Mouse (Mus musculus) kidney, postnatal 0 days (tissue): Measurements from ENCODE around the gene Gm42906. TPM values are rescaled to one million over a fixed set of nuclear protein-coding genes. Genes with fewer than 3 reads are reported as not detected.

Experiments
- ATAC-seq: fragments of 200-750 bp; cut with Nextera tagmentation; replicated peaks from 2 replicates; pipeline ENCODE4 v1.8.0; 2017; ENCODE audit warnings: low read depth, moderate number of reproducible peaks, moderate TSS enrichment, moderate library complexity; ENCODE audit not compliant: low FRiP score
- DNase-seq: peaks from one replicate; pipeline ENCODE4 v3.0.0-alpha.2; 2016; ENCODE audit warnings: low spot score
- H3K27ac ChIP-seq: fragments of 300-500 bp; sonication (generic); 2 replicates; pipeline ENCODE4 v1.5.1; 2014; ENCODE audit warnings: mild to moderate bottlenecking
- H3K27me3 ChIP-seq: fragments of 300-500 bp; sonication (generic); 2 replicates; pipeline ENCODE4 v1.6.1; 2014; ENCODE audit warnings: low read length, mixed read lengths; ENCODE audit not compliant: insufficient read depth
- H3K36me3 ChIP-seq: fragments of 300-500 bp; sonication (generic); 2 replicates; pipeline ENCODE4 v1.6.1; 2014; ENCODE audit warnings: low read length, mixed read lengths; ENCODE audit not compliant: insufficient read depth
- H3K4me1 ChIP-seq: fragments of 300-500 bp; sonication (generic); replicated peaks from 2 replicates; pipeline ENCODE4 v1.6.1; 2014; ENCODE audit warnings: antibody characterized with exemption, low read length, mixed read lengths; ENCODE audit not compliant: insufficient read depth
- H3K4me2 ChIP-seq: fragments of 300-500 bp; sonication (generic); 2 replicates; pipeline ENCODE4 v1.6.1; 2014; ENCODE audit warnings: mild to moderate bottlenecking, low read length, moderate library complexity, mixed read lengths
- H3K4me3 ChIP-seq: fragments of 300-500 bp; sonication (generic); replicated peaks from 2 replicates; pipeline ENCODE4 v1.5.1; 2014; ENCODE audit warnings: low read depth, low read length
- H3K9ac ChIP-seq: fragments of 300-500 bp; sonication (generic); 2 replicates; pipeline ENCODE4 v1.6.1; 2014; ENCODE audit warnings: low read depth, low read length
- H3K9me3 ChIP-seq: fragments of 300-500 bp; sonication (generic); replicated peaks from 2 replicates; pipeline ENCODE4 v1.6.1; 2016; ENCODE audit warnings: low read length, inconsistent platforms, mixed read lengths
- CTCF ChIP-seq: IDR thresholded peaks from 2 replicates; pipeline ENCODE4 v1.5.1; 2016; ENCODE audit warnings: antibody characterized with exemption, low read depth, mild to moderate bottlenecking, moderate library complexity
- WGBS: fragments of 180-500 bp; shearing (Covaris S2); extraction: QIAGEN DNeasy Blood & Tissue Kit; methylation state at CpG from one replicate; pipeline ENCODE4 v1.1.7; 2014; 5-methylcytosine and 5-hydroxymethylcytosine counted together
- polyA plus RNA-seq: library from polyadenylated mRNA; unstranded; fragments of >200 nt; fragmentation: Nextera tagmentation; extraction: Ambion mirVana; gene quantifications from 2 replicates; pipeline ENCODE4 v1.2.1, GENCODE M21; 2015

Gm42906 gene
- polyA plus RNA-seq, 1 experiment from 2014 or later = not detected

- 37% methylated on average over 6 of the region's 6 CpGs for WGBS
- Histone ChIP-seq H3K4me3 (no peak overlapping the region), H3K4me1 (peaks cover 22% of the 10 kb centered on the region; the same call in 1 of the 2 replicates), H3K4me2 (no peak overlapping the region), H3K27me3 (no peaks in the 10 kb centered on the region), H3K9me3 (no peaks in the 10 kb centered on the region), H3K36me3 (peaks cover 5% of the 10 kb centered on the region; the same call in 1 of the 2 replicates), H3K9ac (no peak overlapping the region), H3K27ac (peak overlapping the region; percentile 70)
- peak; percentile 55; the same call in 1 of the 2 replicates for ATAC-seq
- DNase-seq = peak; percentile 85
- peak; percentile 59 for TF ChIP-seq CTCF
These were observed 371.1 kb downstream of the Gm42906 start for GRCm38 (mm10) chr5:151056920-151057294.

- Histone ChIP-seq H3K9me3 (no peaks in the 10 kb centered on the region), H3K27ac (peak overlapping the region; percentile 70), H3K4me3 (no peak overlapping the region), H3K4me1 (peaks cover 22% of the 10 kb centered on the region; the same call in 1 of the 2 replicates), H3K9ac (no peak overlapping the region), H3K4me2 (no peak overlapping the region), H3K36me3 (peaks cover 6% of the 10 kb centered on the region), H3K27me3 (no peaks in the 10 kb centered on the region)
- 33% methylated on average over 12 of the region's 12 CpGs for WGBS
- DNase-seq = no peak
- TF ChIP-seq CTCF = no peak
- ATAC-seq = no peak
These were observed 371.6 kb downstream of the Gm42906 start for GRCm38 (mm10) chr5:151056255-151056919.

- TF ChIP-seq CTCF = no peak; the same call in 1 of the 2 replicates
- WGBS = 91% methylated on average over 11 of the region's 11 CpGs
- H3K36me3 ChIP-seq = peaks cover 14% of the 10 kb centered on the region
- no peaks in the 10 kb centered on the region for H3K9me3 ChIP-seq
- H3K9ac ChIP-seq = no peak overlapping the region
- ATAC-seq = no peak
- H3K4me1 ChIP-seq = peaks cover 22% of the 10 kb centered on the region; the same call in 1 of the 2 replicates
- no peak overlapping the region for H3K4me3 ChIP-seq
- no peak overlapping the region for H3K4me2 ChIP-seq
- no peaks in the 10 kb centered on the region for H3K27me3 ChIP-seq
- DNase-seq = no peak
- no peak overlapping the region for H3K27ac ChIP-seq
These were observed 372.4 kb downstream of the Gm42906 start for GRCm38 (mm10) chr5:151055426-151056090.

- H3K36me3 ChIP-seq = peaks cover 14% of the 10 kb centered on the region
- H3K27ac ChIP-seq = peak overlapping the region; percentile 60
These were observed 373.2 kb downstream of the Gm42906 start for GRCm38 (mm10) chr5:151054743-151055114.

GRCm38 (mm10) chr5:151054100-151054742, 373.7 kb downstream of the Gm42906 start:
- TF ChIP-seq CTCF = no peak
- Histone ChIP-seq H3K4me3 (no peak overlapping the region), H3K9me3 (no peaks in the 10 kb centered on the region), H3K27ac (peak overlapping the region; percentile 60), H3K9ac (no peak overlapping the region), H3K27me3 (no peaks in the 10 kb centered on the region), H3K36me3 (peaks cover 14% of the 10 kb centered on the region), H3K4me2 (no peak overlapping the region), H3K4me1 (peaks cover 22% of the 10 kb centered on the region; the same call in 1 of the 2 replicates)
- 24% methylated on average over 7 of the region's 7 CpGs for WGBS
- 0 out of 2 replicates have a peak, but pooled peaks have one; percentile 44 for ATAC-seq
- DNase-seq = peak; percentile 68

More at GRCm38 (mm10) chr5:151054743-151055114, 373.2 kb downstream of the Gm42906 start:
- Histone ChIP-seq H3K9me3 (no peaks in the 10 kb centered on the region), H3K4me3 (no peak overlapping the region), H3K4me2 (no peak overlapping the region), H3K9ac (no peak overlapping the region), H3K27me3 (no peaks in the 10 kb centered on the region), H3K4me1 (peaks cover 22% of the 10 kb centered on the region; the same call in 1 of the 2 replicates)
- peak; percentile 45 for DNase-seq
- no peak for TF ChIP-seq CTCF
- WGBS = 35% methylated on average over 4 of the region's 4 CpGs
- 0 out of 2 replicates have a peak, but pooled peaks have one; percentile 29 for ATAC-seq

GRCm38 (mm10) chr5:151053190-151053589, 374.8 kb downstream of the Gm42906 start:
- Histone ChIP-seq H3K27me3 (no peaks in the 10 kb centered on the region), H3K4me3 (no peak overlapping the region), H3K4me2 (no peak overlapping the region), H3K4me1 (peaks cover 22% of the 10 kb centered on the region; the same call in 1 of the 2 replicates), H3K27ac (0 out of 2 replicates have a peak overlapping the region, but pooled peaks have one; percentile 27), H3K9me3 (no peaks in the 10 kb centered on the region), H3K36me3 (peaks cover 19% of the 10 kb centered on the region), H3K9ac (no peak overlapping the region)
- ATAC-seq (no peak), DNase-seq (no peak)
- no peak for TF ChIP-seq CTCF
- 92% methylated on average over 5 of the region's 5 CpGs for WGBS
